Mouse (Mus musculus): ENCODE measurements around the gene Hdac9. TPM values are rescaled to one million over a fixed set of nuclear protein-coding genes. Genes with fewer than 3 reads are reported as not detected.

Gene Hdac9
- polyA plus RNA-seq, 1 experiment from 2014 or later = 5.5 TPM

DNA sequence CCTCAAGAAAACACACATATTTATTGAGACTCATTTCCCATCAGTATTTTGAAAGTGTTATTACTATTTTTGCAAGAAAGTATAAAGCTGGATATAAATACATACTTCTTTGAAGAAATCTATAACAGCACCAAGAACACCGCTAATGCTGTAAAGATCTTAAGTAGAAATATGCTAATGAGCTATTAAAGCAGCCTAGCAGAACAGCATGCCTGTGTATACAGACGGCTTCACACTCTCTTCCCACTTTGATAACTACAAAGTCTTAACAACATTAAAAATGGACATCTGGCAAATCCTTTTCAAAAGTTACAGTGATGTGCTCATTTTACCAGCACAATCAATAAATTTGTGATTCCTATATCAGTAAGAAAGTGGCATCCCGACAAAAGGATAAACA, 88.2 kb downstream of the Hdac9 start:
- no peak overlapping the region for H3K4me2 ChIP-seq (ENCODE audit: low read depth, severe bottlenecking)
- no peaks in the 10 kb centered on the region for H3K27me3 ChIP-seq (ENCODE audit: control insufficient read depth, insufficient read depth, low read length)
- H3K27ac ChIP-seq (replicated peaks; ENCODE audit: low read depth, low read length) = no peak overlapping the region
- no peaks in the 10 kb centered on the region for H3K4me1 ChIP-seq (ENCODE audit: control insufficient read depth, insufficient read depth, low read length)
- no peak overlapping the region for H3K9ac ChIP-seq (ENCODE audit: low read length)
- no peak for ATAC-seq (ENCODE audit: insufficient number of reproducible peaks, low FRiP score, low TSS enrichment, low read depth)
- WGBS = 81% methylated on average over 3 of the region's 3 CpGs
- H3K36me3 ChIP-seq (ENCODE audit: control insufficient read depth, insufficient read depth, low read length) = no peaks in the 10 kb centered on the region
- no peaks in the 10 kb centered on the region for H3K9me3 ChIP-seq (ENCODE audit: control insufficient read depth, low read length)
- H3K4me3 ChIP-seq (ENCODE audit: low read depth, low read length) = no peak overlapping the region
- no peak for DNase-seq (ENCODE audit: low spot score)

DNA sequence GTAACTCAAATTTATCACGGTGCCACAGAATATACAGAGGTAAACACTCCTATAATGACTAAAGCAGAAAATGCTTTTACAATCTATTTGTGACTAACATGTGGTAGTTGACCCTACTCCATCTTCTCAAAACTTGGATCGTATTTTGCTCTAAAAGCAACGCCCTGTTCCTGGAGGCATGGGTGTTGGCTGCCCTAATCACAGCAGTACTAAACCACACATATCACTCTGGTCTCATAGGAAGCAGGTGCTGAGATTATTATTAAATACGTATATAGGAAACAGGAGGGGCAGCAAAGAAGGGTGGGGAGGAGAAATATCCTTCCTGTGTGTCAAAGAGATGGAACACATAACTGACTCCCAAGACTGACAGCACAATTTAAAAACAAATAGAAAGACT, 90.0 kb downstream of the Hdac9 start:
- no peak overlapping the region for H3K4me3 ChIP-seq (ENCODE audit: low read depth, low read length)
- H3K9me3 ChIP-seq (ENCODE audit: control insufficient read depth, low read length) = no peaks in the 10 kb centered on the region
- no peaks in the 10 kb centered on the region for H3K27me3 ChIP-seq (ENCODE audit: control insufficient read depth, insufficient read depth, low read length)
- H3K4me2 ChIP-seq (ENCODE audit: low read depth, severe bottlenecking) = no peak overlapping the region
- H3K36me3 ChIP-seq (ENCODE audit: control insufficient read depth, insufficient read depth, low read length) = no peaks in the 10 kb centered on the region
- H3K9ac ChIP-seq (ENCODE audit: low read length) = no peak overlapping the region
- H3K27ac ChIP-seq (replicated peaks; ENCODE audit: low read depth, low read length) = no peak overlapping the region
- 89% methylated on average over 4 of the region's 4 CpGs for WGBS
- DNase-seq (ENCODE audit: low spot score) = no peak
- ATAC-seq (ENCODE audit: insufficient number of reproducible peaks, low FRiP score, low TSS enrichment, low read depth) = no peak
- no peaks in the 10 kb centered on the region for H3K4me1 ChIP-seq (ENCODE audit: control insufficient read depth, insufficient read depth, low read length)

DNA sequence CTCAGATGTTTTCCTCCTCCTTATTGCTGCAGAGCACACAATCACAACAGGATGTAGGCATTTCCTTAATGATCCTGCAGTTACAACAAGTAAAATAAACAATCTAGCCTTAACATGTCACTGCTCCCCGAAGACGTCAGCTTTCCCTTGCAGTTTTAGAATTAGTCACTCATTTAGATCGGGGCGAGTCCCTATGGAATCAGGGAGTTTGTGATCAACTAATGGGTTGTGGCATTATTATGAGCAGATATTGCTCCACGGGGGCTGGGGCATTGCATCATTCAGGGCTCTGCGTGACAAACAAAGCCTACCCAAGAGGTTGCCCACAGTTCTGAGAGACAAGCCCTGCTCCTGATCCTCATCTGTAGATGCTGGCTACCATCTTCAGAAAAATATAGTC, 96.7 kb downstream of the Hdac9 start:
- WGBS = 40% methylated on average over 6 of the region's 6 CpGs
- Histone ChIP-seq H3K27ac (replicated peaks; ENCODE audit: low read depth, low read length) (no peak overlapping the region), H3K4me2 (ENCODE audit: low read depth, severe bottlenecking) (no peak overlapping the region), H3K9me3 (ENCODE audit: control insufficient read depth, low read length) (no peaks in the 10 kb centered on the region), H3K27me3 (ENCODE audit: control insufficient read depth, insufficient read depth, low read length) (no peaks in the 10 kb centered on the region), H3K4me3 (ENCODE audit: low read depth, low read length) (no peak overlapping the region), H3K9ac (ENCODE audit: low read length) (no peak overlapping the region), H3K36me3 (ENCODE audit: control insufficient read depth, insufficient read depth, low read length) (no peaks in the 10 kb centered on the region), H3K4me1 (ENCODE audit: control insufficient read depth, insufficient read depth, low read length) (0 out of 2 replicates have a peak, but pooled peaks cover 2% of the 10 kb centered on the region)
- DNase-seq (ENCODE audit: low spot score) (no peak), ATAC-seq (ENCODE audit: insufficient number of reproducible peaks, low FRiP score, low TSS enrichment, low read depth) (no peak)

DNA sequence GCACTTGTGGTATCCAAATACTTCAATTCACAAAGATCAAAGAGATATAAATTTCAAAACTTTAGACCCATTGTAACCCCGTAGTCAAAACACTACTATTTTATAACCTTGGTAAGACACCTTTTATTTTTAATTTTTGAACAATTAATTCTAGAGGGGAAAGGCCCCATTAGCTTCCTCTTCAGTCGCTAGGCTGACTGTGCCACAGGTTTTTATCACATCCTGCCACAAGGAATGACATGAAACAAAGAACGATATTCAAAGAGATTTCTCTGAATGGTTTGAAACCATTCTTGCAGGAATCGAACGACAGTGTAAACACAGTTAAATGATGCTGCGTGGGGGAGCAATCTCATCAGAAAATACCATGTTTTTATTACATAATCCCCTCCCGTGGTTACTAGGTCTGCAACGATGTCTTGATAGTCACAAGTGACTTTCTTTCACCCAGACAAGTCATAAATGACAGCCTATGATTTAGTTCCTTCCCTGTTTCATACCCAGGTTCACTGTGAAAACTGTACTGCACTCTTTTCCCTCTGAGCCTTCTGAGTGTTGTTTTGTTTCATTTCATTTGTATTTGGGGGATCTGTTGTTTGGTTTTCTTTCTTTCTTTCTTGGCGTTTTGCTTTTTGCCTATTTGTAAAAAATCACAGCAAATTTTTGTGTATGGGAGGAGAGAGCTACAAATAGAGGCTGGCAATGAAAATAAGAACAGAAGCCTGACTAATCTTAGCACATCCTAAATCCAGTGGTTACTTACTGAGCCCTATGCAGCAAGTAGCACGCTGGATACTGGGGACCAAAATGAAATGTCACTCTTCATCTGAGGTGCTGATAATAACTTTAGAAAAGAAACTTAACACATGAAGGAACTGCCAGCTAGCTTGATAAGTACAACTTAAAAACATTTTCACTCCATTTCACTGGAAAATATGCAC, 105.0 kb downstream of the Hdac9 start:
- H3K9ac ChIP-seq (ENCODE audit: low read length) = no peak overlapping the region
- H3K27me3 ChIP-seq (ENCODE audit: control insufficient read depth, insufficient read depth, low read length) = no peaks in the 10 kb centered on the region
- no peaks in the 10 kb centered on the region for H3K4me1 ChIP-seq (ENCODE audit: control insufficient read depth, insufficient read depth, low read length)
- H3K27ac ChIP-seq (replicated peaks; ENCODE audit: low read depth, low read length) = no peak overlapping the region
- no peak overlapping the region for H3K4me2 ChIP-seq (ENCODE audit: low read depth, severe bottlenecking)
- no peaks in the 10 kb centered on the region for H3K9me3 ChIP-seq (ENCODE audit: control insufficient read depth, low read length)
- WGBS = 74% methylated on average over 10 of the region's 10 CpGs
- H3K36me3 ChIP-seq (ENCODE audit: control insufficient read depth, insufficient read depth, low read length) = no peaks in the 10 kb centered on the region
- no peak overlapping the region for H3K4me3 ChIP-seq (ENCODE audit: low read depth, low read length)
- DNase-seq (ENCODE audit: low spot score) (no peak), ATAC-seq (ENCODE audit: insufficient number of reproducible peaks, low FRiP score, low TSS enrichment, low read depth) (no peak)

DNA sequence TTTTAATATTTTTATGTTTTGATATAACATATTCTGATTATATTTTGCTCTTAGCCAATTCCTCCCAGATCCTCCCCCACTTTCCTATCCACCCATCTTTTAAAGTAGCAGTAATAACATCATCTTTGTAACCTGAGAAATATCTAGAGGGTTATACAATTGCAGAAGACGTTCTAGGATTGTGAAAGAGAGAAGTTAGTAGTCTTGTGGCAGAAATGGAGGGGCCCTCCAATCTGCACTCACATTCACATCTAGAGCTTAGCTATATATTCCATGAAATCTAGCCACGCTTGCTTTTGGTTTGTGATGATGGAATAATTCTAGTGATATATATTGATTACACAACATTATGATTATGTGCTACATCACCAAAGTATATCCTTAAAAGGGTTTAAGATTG, 106.7 kb downstream of the Hdac9 start:
- no peak for DNase-seq (ENCODE audit: low spot score)
- ATAC-seq (ENCODE audit: insufficient number of reproducible peaks, low FRiP score, low TSS enrichment, low read depth) = no peak
- WGBS = 82% methylated on average over 2 of the region's 2 CpGs
- H3K4me1 ChIP-seq (ENCODE audit: control insufficient read depth, insufficient read depth, low read length) = no peaks in the 10 kb centered on the region
- H3K4me2 ChIP-seq (ENCODE audit: low read depth, severe bottlenecking) = no peak overlapping the region
- H3K36me3 ChIP-seq (ENCODE audit: control insufficient read depth, insufficient read depth, low read length) = no peaks in the 10 kb centered on the region
- H3K9ac ChIP-seq (ENCODE audit: low read length) = no peak overlapping the region
- H3K27ac ChIP-seq (replicated peaks; ENCODE audit: low read depth, low read length) = no peak overlapping the region
- H3K4me3 ChIP-seq (ENCODE audit: low read depth, low read length) = no peak overlapping the region
- H3K9me3 ChIP-seq (ENCODE audit: control insufficient read depth, low read length) = no peaks in the 10 kb centered on the region
- no peaks in the 10 kb centered on the region for H3K27me3 ChIP-seq (ENCODE audit: control insufficient read depth, insufficient read depth, low read length)

DNA sequence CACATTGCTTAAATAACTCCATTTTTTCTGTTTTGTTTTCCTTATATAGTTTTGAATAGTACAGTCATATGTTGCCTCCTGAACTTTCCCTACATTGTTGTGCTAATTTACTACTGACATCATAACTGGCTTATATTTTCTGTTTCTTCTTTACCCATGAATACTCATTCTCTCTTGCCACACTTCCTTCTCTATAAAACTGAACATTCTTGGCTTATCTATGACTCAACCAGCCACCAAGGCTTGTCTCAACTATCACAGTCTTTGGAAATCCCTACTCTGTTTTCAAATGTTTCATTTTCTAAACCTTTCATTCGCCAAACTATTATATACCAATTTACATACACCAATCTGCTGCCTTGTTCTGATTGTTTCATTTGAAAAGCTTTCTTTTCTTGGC, 108.7 kb downstream of the Hdac9 start:
- WGBS = 87% methylated on average over 1 of the region's 1 CpGs
- Histone ChIP-seq H3K36me3 (ENCODE audit: control insufficient read depth, insufficient read depth, low read length) (no peaks in the 10 kb centered on the region), H3K4me2 (ENCODE audit: low read depth, severe bottlenecking) (no peak overlapping the region), H3K9ac (ENCODE audit: low read length) (no peak overlapping the region), H3K9me3 (ENCODE audit: control insufficient read depth, low read length) (no peaks in the 10 kb centered on the region), H3K27me3 (ENCODE audit: control insufficient read depth, insufficient read depth, low read length) (no peaks in the 10 kb centered on the region), H3K4me3 (ENCODE audit: low read depth, low read length) (no peak overlapping the region), H3K4me1 (ENCODE audit: control insufficient read depth, insufficient read depth, low read length) (no peaks in the 10 kb centered on the region), H3K27ac (replicated peaks; ENCODE audit: low read depth, low read length) (no peak overlapping the region)
- ATAC-seq (ENCODE audit: insufficient number of reproducible peaks, low FRiP score, low TSS enrichment, low read depth) (no peak), DNase-seq (ENCODE audit: low spot score) (no peak)

DNA sequence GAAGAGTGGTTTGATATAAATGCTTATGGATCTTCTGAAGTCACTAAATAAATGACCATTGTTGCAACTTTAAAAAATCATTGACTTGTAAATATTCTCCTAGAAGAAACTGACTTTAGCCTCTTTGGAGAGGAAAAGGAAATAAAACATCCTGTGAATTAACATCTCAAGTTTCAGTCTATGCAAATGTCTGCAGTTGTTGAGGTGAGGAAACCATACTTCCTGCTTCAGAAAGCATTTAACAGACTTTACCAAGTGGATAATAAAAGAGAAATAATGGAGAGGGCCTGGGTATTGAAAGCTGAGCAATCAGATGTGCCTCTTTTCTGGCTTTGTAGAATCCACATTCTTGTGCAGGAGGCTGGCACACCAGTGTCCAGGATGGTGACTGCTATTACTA, 110.4 kb downstream of the Hdac9 start:
- no peak overlapping the region for H3K9ac ChIP-seq (ENCODE audit: low read length)
- ATAC-seq (ENCODE audit: insufficient number of reproducible peaks, low FRiP score, low TSS enrichment, low read depth) = no peak
- no peaks in the 10 kb centered on the region for H3K27me3 ChIP-seq (ENCODE audit: control insufficient read depth, insufficient read depth, low read length)
- H3K4me2 ChIP-seq (ENCODE audit: low read depth, severe bottlenecking) = no peak overlapping the region
- 0 out of 2 replicates have a peak, but pooled peaks cover 3% of the 10 kb centered on the region for H3K4me1 ChIP-seq (ENCODE audit: control insufficient read depth, insufficient read depth, low read length)
- no peak overlapping the region for H3K4me3 ChIP-seq (ENCODE audit: low read depth, low read length)
- no peak for DNase-seq (ENCODE audit: low spot score)
- no peaks in the 10 kb centered on the region for H3K9me3 ChIP-seq (ENCODE audit: control insufficient read depth, low read length)
- H3K27ac ChIP-seq (replicated peaks; ENCODE audit: low read depth, low read length) = no peak overlapping the region
- H3K36me3 ChIP-seq (ENCODE audit: control insufficient read depth, insufficient read depth, low read length) = no peaks in the 10 kb centered on the region

DNA sequence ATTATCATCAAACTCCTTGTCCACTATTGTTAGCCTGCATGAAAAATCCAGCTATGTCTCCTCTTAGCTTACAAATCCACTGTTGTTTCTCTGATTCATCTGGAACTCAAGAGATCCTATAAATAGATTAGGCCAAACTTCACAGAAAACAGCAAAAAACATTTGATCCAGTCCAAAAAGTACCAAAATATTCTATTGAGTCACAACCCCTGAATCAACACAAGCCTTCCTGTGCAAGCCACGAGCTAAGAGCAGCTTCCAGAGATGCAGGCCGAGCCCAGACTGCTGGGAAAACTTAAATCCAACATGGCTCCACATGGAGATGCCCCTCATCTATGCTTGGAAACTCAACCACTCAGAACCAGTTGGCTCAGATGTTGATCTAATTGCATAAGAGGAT, 113.2 kb downstream of the Hdac9 start:
- WGBS = 79% methylated on average over 2 of the region's 2 CpGs
- ATAC-seq (ENCODE audit: insufficient number of reproducible peaks, low FRiP score, low TSS enrichment, low read depth) (no peak), DNase-seq (ENCODE audit: low spot score) (no peak)
- H3K4me3 ChIP-seq (ENCODE audit: low read depth, low read length) = no peak overlapping the region
- H3K4me1 ChIP-seq (ENCODE audit: control insufficient read depth, insufficient read depth, low read length) = 0 out of 2 replicates have a peak, but pooled peaks cover 3% of the 10 kb centered on the region
- H3K9ac ChIP-seq (ENCODE audit: low read length) = no peak overlapping the region
- H3K27ac ChIP-seq (replicated peaks; ENCODE audit: low read depth, low read length) = no peak overlapping the region
- no peak overlapping the region for H3K4me2 ChIP-seq (ENCODE audit: low read depth, severe bottlenecking)
- H3K27me3 ChIP-seq (ENCODE audit: control insufficient read depth, insufficient read depth, low read length) = no peaks in the 10 kb centered on the region
- H3K36me3 ChIP-seq (ENCODE audit: control insufficient read depth, insufficient read depth, low read length) = no peaks in the 10 kb centered on the region
- H3K9me3 ChIP-seq (ENCODE audit: control insufficient read depth, low read length) = no peaks in the 10 kb centered on the region

Data from limb, embryonic 11.5 days (tissue).